Comparison of ENCODE assay signal across 11 mouse cellular contexts in the genomic region with DNA sequence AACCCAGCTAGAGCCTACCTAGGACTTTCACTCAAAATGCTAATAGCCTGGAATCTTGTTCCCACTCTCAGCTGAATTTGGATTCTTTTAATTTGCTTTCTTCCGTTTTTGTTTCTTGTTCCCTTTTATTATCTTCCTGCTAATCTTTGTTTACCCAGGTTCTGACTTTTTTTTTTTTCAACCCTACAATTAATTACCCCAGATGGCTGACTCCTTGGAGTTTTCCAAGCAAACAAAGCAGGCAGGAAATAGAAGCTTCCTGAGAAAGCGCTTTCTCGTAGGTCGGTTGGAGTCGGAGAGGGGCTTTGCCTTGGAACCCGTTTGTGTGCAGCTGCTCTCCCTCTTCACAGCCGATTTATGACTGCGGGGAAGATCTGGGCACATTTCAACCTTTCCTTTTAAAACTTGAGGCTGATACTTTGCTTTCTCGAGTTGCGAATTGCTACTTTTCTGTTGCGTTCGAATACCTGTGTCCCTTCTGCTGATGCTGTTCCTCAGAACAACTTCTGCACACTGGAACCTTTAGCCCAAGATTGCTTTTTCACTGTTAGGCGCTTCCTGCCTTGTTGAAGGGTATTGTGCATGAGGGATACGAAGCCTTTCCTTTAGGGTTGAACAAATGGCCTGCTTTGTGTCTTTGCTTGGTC. TPM values are rescaled to one million over a fixed set of nuclear protein-coding genes. Genes with fewer than 3 reads are reported as not detected.
A peak's percentile ranks its signal among the peaks of the same experiment; 100 is the strongest.
DNase-seq lines count a peak whose midpoint lies in the region; ATAC-seq lines count a peak whose summit lies in the region.
"Had no signal": no experiment of that assay in that cellular context is flagged by ENCODE, and none has a peak within 500 bp of the region (broad histone marks: within the 10 kb centered on the region; RNA-seq: fewer than 3 reads in every experiment).

No protein-coding gene starts in this region.

- ATAC-seq in midbrain, embryonic 14.5 days (ENCODE audit: low FRiP score, low TSS enrichment) = no peak
- no peak for ATAC-seq in midbrain, embryonic 15.5 days (replicated peaks)
- ATAC-seq in heart, embryonic 12.5 days (ENCODE audit: insufficient number of reproducible peaks, low FRiP score) = no peak
- no peak for ATAC-seq in stomach, embryonic 16.5 days (ENCODE audit: insufficient read depth, low FRiP score)
- ATAC-seq: forebrain, embryonic 15.5 days had no signal

- no peaks in the 10 kb centered on the region for H3K4me1 ChIP-seq in midbrain, embryonic 14.5 days (ENCODE audit: control insufficient read depth, insufficient read depth, low read length)
- no peaks in the 10 kb centered on the region for H3K4me1 ChIP-seq in midbrain, embryonic 15.5 days
- peaks cover 10% of the 10 kb centered on the region for H3K4me1 ChIP-seq in heart, embryonic 12.5 days (replicated peaks)
- 0 out of 2 replicates have a peak, but pooled peaks cover 3% of the 10 kb centered on the region for H3K4me1 ChIP-seq in stomach, embryonic 16.5 days (ENCODE audit: control insufficient read depth, insufficient read depth, low read length)
- H3K4me1 ChIP-seq: forebrain, embryonic 15.5 days had no signal

- peak; percentile 8 for DNase-seq in midbrain, embryonic 14.5 days
- peak; percentile 69 for DNase-seq in kidney, postnatal 14 days
- no peak for DNase-seq in T-cell, adult 2 months (ENCODE audit: low spot score)
- DNase-seq in spleen, postnatal 36 days (ENCODE audit: low spot score in 2 of 2) = no peak
- no peak for DNase-seq in right cerebral cortex, adult 18-20 months
- DNase-seq: cerebellum, postnatal 36 days had no signal

- WGBS in midbrain, embryonic 14.5 days = 78% methylated on average over 14 of the region's 14 CpGs
- WGBS in midbrain, embryonic 15.5 days = 66% methylated on average over 14 of the region's 14 CpGs
- 49% methylated on average over 14 of the region's 14 CpGs for WGBS in heart, embryonic 12.5 days
- WGBS in stomach, embryonic 16.5 days = 27% methylated on average over 14 of the region's 14 CpGs

- no peaks in the 10 kb centered on the region for H3K9me3 ChIP-seq in midbrain, embryonic 14.5 days (ENCODE audit: control insufficient read depth, low read length)
- no peaks in the 10 kb centered on the region for H3K9me3 ChIP-seq in midbrain, embryonic 15.5 days
- H3K9me3 ChIP-seq in heart, embryonic 12.5 days (replicated peaks) = peaks cover 5% of the 10 kb centered on the region; the same call in 1 of the 2 replicates
- H3K9me3 ChIP-seq in stomach, embryonic 16.5 days (replicated peaks; ENCODE audit: control insufficient read depth, low read length) = no peaks in the 10 kb centered on the region
- H3K9me3 ChIP-seq: forebrain, embryonic 15.5 days had no signal

- no peak overlapping the region for H3K27ac ChIP-seq in midbrain, embryonic 14.5 days (replicated peaks; ENCODE audit: low read depth, low read length)
- H3K27ac ChIP-seq in midbrain, embryonic 15.5 days = no peak overlapping the region
- peak overlapping the region; percentile 68 for H3K27ac ChIP-seq in heart, embryonic 12.5 days (ENCODE audit: poor library complexity, severe bottlenecking)
- peak overlapping the region; percentile 75 for H3K27ac ChIP-seq in stomach, embryonic 16.5 days (ENCODE audit: low read length)
- H3K27ac ChIP-seq: forebrain, embryonic 15.5 days had no signal

- H3K36me3 ChIP-seq in midbrain, embryonic 14.5 days (ENCODE audit: control insufficient read depth, insufficient read depth, low read length) = peaks cover 10% of the 10 kb centered on the region
- H3K36me3 ChIP-seq in midbrain, embryonic 15.5 days (replicated peaks) = peaks cover 3% of the 10 kb centered on the region; the same call in 1 of the 2 replicates
- H3K36me3 ChIP-seq in heart, embryonic 12.5 days = peaks cover 8% of the 10 kb centered on the region
- no peaks in the 10 kb centered on the region for H3K36me3 ChIP-seq in stomach, embryonic 16.5 days (ENCODE audit: control insufficient read depth, insufficient read depth, low read length)

- H3K4me3 ChIP-seq in midbrain, embryonic 14.5 days (replicated peaks; ENCODE audit: low read depth, low read length) = no peak overlapping the region
- H3K4me3 ChIP-seq in midbrain, embryonic 15.5 days = no peak overlapping the region
- no peak overlapping the region for H3K4me3 ChIP-seq in heart, embryonic 12.5 days
- no peak overlapping the region for H3K4me3 ChIP-seq in stomach, embryonic 16.5 days (replicated peaks; ENCODE audit: low read length)
- H3K4me3 ChIP-seq: forebrain, embryonic 15.5 days had no signal

- no peak overlapping the region for H3K9ac ChIP-seq in midbrain, embryonic 14.5 days (replicated peaks; ENCODE audit: low read length)
- H3K9ac ChIP-seq in midbrain, embryonic 15.5 days = no peak overlapping the region
- no peak overlapping the region for H3K9ac ChIP-seq in heart, embryonic 12.5 days
- peak overlapping the region; percentile 23; the same call in 1 of the 2 replicates for H3K9ac ChIP-seq in stomach, embryonic 16.5 days (ENCODE audit: low read length)
- H3K9ac ChIP-seq: forebrain, embryonic 15.5 days had no signal

- H3K4me2 ChIP-seq in midbrain, embryonic 14.5 days (ENCODE audit: low read length) = no peak overlapping the region
- H3K4me2 ChIP-seq in midbrain, embryonic 15.5 days = no peak overlapping the region
- H3K4me2 ChIP-seq in heart, embryonic 12.5 days = peak overlapping the region; percentile 5; the same call in 1 of the 2 replicates
- peak overlapping the region; percentile 17; the same call in 1 of the 2 replicates for H3K4me2 ChIP-seq in stomach, embryonic 16.5 days (ENCODE audit: low read depth, low read length)
- H3K4me2 ChIP-seq: forebrain, embryonic 15.5 days had no signal

- H3K27me3 ChIP-seq in midbrain, embryonic 14.5 days (ENCODE audit: control insufficient read depth, insufficient read depth, low read length) = no peaks in the 10 kb centered on the region
- no peaks in the 10 kb centered on the region for H3K27me3 ChIP-seq in midbrain, embryonic 15.5 days (replicated peaks)
- H3K27me3 ChIP-seq in heart, embryonic 12.5 days (replicated peaks) = no peaks in the 10 kb centered on the region
- no peaks in the 10 kb centered on the region for H3K27me3 ChIP-seq in stomach, embryonic 16.5 days (ENCODE audit: control insufficient read depth, insufficient read depth, low read length)
- H3K27me3 ChIP-seq: forebrain, embryonic 15.5 days had no signal

RNA-seq across cellular contexts. Expression of a gene that starts 10.3 kb away (rescaled TPM):
- polyA plus RNA-seq in midbrain, embryonic 14.5 days (2014; fragmentation: Nextera tagmentation; extraction: Ambion mirVana) = 670 and 732 TPM in 2 replicates
- polyA plus RNA-seq in midbrain, embryonic 15.5 days (2015; fragmentation: Nextera tagmentation; extraction: Ambion mirVana) = 529 and 538 TPM in 2 replicates
- polyA plus RNA-seq in heart, embryonic 12.5 days (2016; fragmentation: Nextera tagmentation; extraction: Ambion mirVana) = 640 and 666 TPM in 2 replicates
- polyA plus RNA-seq in stomach, embryonic 16.5 days (2015; fragmentation: Nextera tagmentation; extraction: Ambion mirVana) = 885 and 932 TPM in 2 replicates

RNA-seq across cellular contexts. Expression of a gene that starts 15.2 kb away (rescaled TPM):
- polyA plus RNA-seq in midbrain, embryonic 14.5 days (2014; fragmentation: Nextera tagmentation; extraction: Ambion mirVana) = 0.53 and 1.1 TPM in 2 replicates
- 0.60 and 0.84 TPM in 2 replicates for polyA plus RNA-seq in midbrain, embryonic 15.5 days (2015; fragmentation: Nextera tagmentation; extraction: Ambion mirVana)
- not detected in 2 replicates for polyA plus RNA-seq in heart, embryonic 12.5 days (2016; fragmentation: Nextera tagmentation; extraction: Ambion mirVana)
- 0.30 TPM in 1 of 2 replicates, not detected in the other for polyA plus RNA-seq in stomach, embryonic 16.5 days (2015; fragmentation: Nextera tagmentation; extraction: Ambion mirVana)
- polyA plus RNA-seq: liver, embryonic 16.5 days had no signal

RNA-seq across cellular contexts. Expression of a gene that starts 23.3 kb away (rescaled TPM):
- polyA plus RNA-seq in midbrain, embryonic 14.5 days (2014; fragmentation: Nextera tagmentation; extraction: Ambion mirVana) = not detected in 2 replicates
- not detected in 2 replicates for polyA plus RNA-seq in midbrain, embryonic 15.5 days (2015; fragmentation: Nextera tagmentation; extraction: Ambion mirVana)
- 0.17 TPM in 1 of 2 replicates, not detected in the other for polyA plus RNA-seq in heart, embryonic 12.5 days (2016; fragmentation: Nextera tagmentation; extraction: Ambion mirVana)
- 1.7 and 2.9 TPM in 2 replicates for polyA plus RNA-seq in stomach, embryonic 16.5 days (2015; fragmentation: Nextera tagmentation; extraction: Ambion mirVana)
- polyA plus RNA-seq: forebrain, embryonic 15.5 days had no signal

RNA-seq across cellular contexts. Expression of a gene that starts 40.0 kb away (rescaled TPM):
- polyA plus RNA-seq in midbrain, embryonic 14.5 days (2014; fragmentation: Nextera tagmentation; extraction: Ambion mirVana) = 67.4 and 86.3 TPM in 2 replicates
- polyA plus RNA-seq in midbrain, embryonic 15.5 days (2015; fragmentation: Nextera tagmentation; extraction: Ambion mirVana) = 105 and 108 TPM in 2 replicates
- 62.7 and 67.0 TPM in 2 replicates for polyA plus RNA-seq in heart, embryonic 12.5 days (2016; fragmentation: Nextera tagmentation; extraction: Ambion mirVana)
- polyA plus RNA-seq in stomach, embryonic 16.5 days (2015; fragmentation: Nextera tagmentation; extraction: Ambion mirVana) = 82.4 and 83.5 TPM in 2 replicates

RNA-seq across cellular contexts. Expression of a gene that starts 45.6 kb away (rescaled TPM):
- polyA plus RNA-seq in midbrain, embryonic 14.5 days (2014; fragmentation: Nextera tagmentation; extraction: Ambion mirVana) = 19.3 and 19.5 TPM in 2 replicates
- 24.2 and 28.7 TPM in 2 replicates for polyA plus RNA-seq in midbrain, embryonic 15.5 days (2015; fragmentation: Nextera tagmentation; extraction: Ambion mirVana)
- polyA plus RNA-seq in heart, embryonic 12.5 days (2016; fragmentation: Nextera tagmentation; extraction: Ambion mirVana) = 13.3 TPM in 2 replicates
- 9.6 and 10.3 TPM in 2 replicates for polyA plus RNA-seq in stomach, embryonic 16.5 days (2015; fragmentation: Nextera tagmentation; extraction: Ambion mirVana)

Comparison
In these comparisons a context has a peak if more than half of its experiments do, and no peak if none do; other contexts are left out.
1. DNase-seq: peak in midbrain, embryonic 14.5 days (single experiment) and kidney, postnatal 14 days (single experiment); none in T-cell, adult 2 months (single experiment), spleen, postnatal 36 days (0 of 2) and right cerebral cortex, adult 18-20 months (single experiment).
2. H3K27ac ChIP-seq: peak in heart, embryonic 12.5 days (single experiment) and stomach, embryonic 16.5 days (single experiment); none in midbrain, embryonic 14.5 days (single experiment) and midbrain, embryonic 15.5 days (single experiment).
3. H3K4me2 ChIP-seq: peak in heart, embryonic 12.5 days (single experiment) and stomach, embryonic 16.5 days (single experiment); none in midbrain, embryonic 14.5 days (single experiment) and midbrain, embryonic 15.5 days (single experiment).